Mouse (Mus musculus) heart, adult 2 months (tissue): Measurements from ENCODE around the gene Cacna1d.

Source experiments
- CTCF ChIP-seq: fragments of 200-600 bp; IDR thresholded peaks from 2 replicates; pipeline ENCODE4 v1.8.1; 2022; ENCODE audit warnings: antibody characterized with exemption, mild to moderate bottlenecking, moderate library complexity
- EP300 ChIP-seq: fragments of 200-500 bp; IDR thresholded peaks from 2 replicates; pipeline ENCODE4 v1.6.1; 2011; ENCODE audit warnings: low read depth, low read length, control low read depth; ENCODE audit not compliant: insufficient read depth
- POLR2A ChIP-seq: fragments of 200-500 bp; IDR thresholded peaks from 2 replicates; pipeline ENCODE4 v1.6.1; 2011; ENCODE audit warnings: mild to moderate bottlenecking, low read depth, low read length, control low read depth; ENCODE audit not compliant: insufficient read depth

GRCm38 (mm10) chr14:30327051-30327450 lies 164.2 kb downstream of the Cacna1d start:
- TF ChIP-seq CTCF (no peak), EP300 (no peak), POLR2A (no peak)
